Mouse (Mus musculus) left cerebral cortex, postnatal 36 days (tissue): Measurements from ENCODE around the gene Tmem30a. TPM values are rescaled to one million over a fixed set of nuclear protein-coding genes. Genes with fewer than 3 reads are reported as not detected.

Source experiments
- DNase-seq, 2 experiments: peaks; one replicate each; pipeline ENCODE4 v3.0.0; 2021 to 2022; ENCODE audit warnings: low spot score in 2 of 2, mixed read lengths in 1 of 2
- intact Hi-C: fragments of 180-260 bp; cut with DNase I; formaldehyde crosslinking; loops from one replicate; pipeline ENCODE4 v1.15.1; 2025
- total RNA-seq, 2 experiments: library from RNA; stranded (reverse); gene quantifications; 2 replicates each; pipeline ENCODE4 v1.2.3; 2021

The Tmem30a gene
- total RNA-seq, 2 experiments from 2014 or later: 253 to 258 TPM

- intact Hi-C loops: loop anchor here (2.0 to 5.0 kb wide), 3 partner anchors 931 to 1073 kb away; no protein-coding TSS in a partner anchor
- no peak for DNase-seq
These were observed 73.2 kb downstream of the Tmem30a start for GRCm38 (mm10) chr9:79720143-79720542.

- no peak for DNase-seq
- intact Hi-C loops: no loop called here
These were observed 73.9 kb downstream of the Tmem30a start for GRCm38 (mm10) chr9:79719451-79719850.

Other genes starting within 250 kb of the Tmem30a start
- gene Col12a1, start 74.7 kb downstream of the Tmem30a start, total RNA-seq: 1 to 10 TPM; 5.4 to 6.2 TPM
- 100 to 1,000 TPM; 340 to 356 TPM for gene Cox7a2, start 33.6 kb downstream of the Tmem30a start, total RNA-seq
- gene Filip1, start 219.3 kb upstream of the Tmem30a start, total RNA-seq: 10 to 100 TPM; 14.9 to 20.7 TPM